Mouse (Mus musculus) cortical plate, adult 2 months (tissue): ENCODE measurements around the gene Lsmem1.

Source experiments
- CTCF ChIP-seq: fragments of 200-500 bp; IDR thresholded peaks from 2 replicates; pipeline ENCODE4 v1.5.1; 2011; ENCODE audit warnings: mild to moderate bottlenecking, control low read depth, low read length; ENCODE audit not compliant: insufficient read depth; ENCODE audit errors: extremely low read depth
- POLR2A ChIP-seq: fragments of 200-500 bp; IDR thresholded peaks from 2 replicates; pipeline ENCODE4 v1.6.1; 2011; ENCODE audit warnings: mild to moderate bottlenecking, low read length, control low read depth; ENCODE audit not compliant: insufficient read depth; ENCODE audit errors: extremely low read depth

DNA sequence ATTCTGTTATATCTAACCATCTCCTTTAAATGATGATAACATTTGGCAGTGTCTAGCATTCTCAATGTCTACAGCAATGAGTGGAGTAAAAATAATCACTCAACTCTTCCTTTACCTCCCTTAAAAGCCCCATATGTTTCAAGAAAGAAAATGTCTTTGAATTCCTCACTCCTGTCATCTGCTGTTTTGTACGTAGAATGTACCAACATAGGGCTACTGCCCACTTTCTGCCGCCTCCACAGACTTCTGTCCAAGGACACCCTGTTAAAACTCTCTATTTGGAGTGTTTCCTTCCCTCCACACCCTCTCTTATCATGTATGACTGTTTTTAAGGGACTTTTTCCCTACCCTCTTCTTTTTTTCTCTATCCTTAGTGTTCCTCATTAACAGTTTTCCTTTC, 32.3 kb upstream of the Lsmem1 start:
- TF ChIP-seq CTCF, result no peak
- no peak for TF ChIP-seq POLR2A
